Mouse (Mus musculus) neural tube, embryonic 11.5 days (tissue): Measurements from ENCODE around the gene Scgb1b29. TPM values are rescaled to one million over a fixed set of nuclear protein-coding genes. Genes with fewer than 3 reads are reported as not detected.
"Not testable (repeated sequence)": the region's sequence is repeated elsewhere in the genome, so short reads cannot be mapped to it uniquely, and the experiment has no call there.

ENCODE experiments used
- ATAC-seq: fragments of 200-750 bp; cut with Nextera tagmentation; 2 replicates; pipeline ENCODE4 v1.8.0; 2017; ENCODE audit warnings: moderate number of reproducible peaks, mild to moderate bottlenecking, moderate TSS enrichment, moderate library complexity; ENCODE audit not compliant: insufficient read depth, low FRiP score, low TSS enrichment
- DNase-seq: peaks from one replicate; pipeline ENCODE4 v3.0.0-alpha.2; 2015; ENCODE audit warnings: low spot score
- H3K27ac ChIP-seq: fragments of 300-500 bp; sonication (generic); 2 replicates; pipeline ENCODE4 v1.5.1; 2014; ENCODE audit warnings: low read depth, mild to moderate bottlenecking, low read length
- H3K27me3 ChIP-seq: fragments of 300-500 bp; sonication (generic); 2 replicates; pipeline ENCODE4 v1.6.1; 2014; ENCODE audit warnings: mild to moderate bottlenecking, low read length, mixed read lengths; ENCODE audit not compliant: control insufficient read depth, insufficient read depth
- H3K36me3 ChIP-seq: fragments of 300-500 bp; sonication (generic); 2 replicates; pipeline ENCODE4 v1.6.1; 2014; ENCODE audit warnings: mild to moderate bottlenecking, low read length, moderate library complexity, mixed read lengths; ENCODE audit not compliant: control insufficient read depth, insufficient read depth
- H3K4me1 ChIP-seq: fragments of 300-500 bp; sonication (generic); 2 replicates; pipeline ENCODE4 v1.6.1; 2014; ENCODE audit warnings: low read length, mixed read lengths; ENCODE audit not compliant: control insufficient read depth, insufficient read depth
- H3K4me2 ChIP-seq: fragments of 300-500 bp; sonication (generic); 2 replicates; pipeline ENCODE4 v1.6.1; 2014; ENCODE audit warnings: low read depth, mild to moderate bottlenecking, moderate library complexity
- H3K4me3 ChIP-seq: fragments of 300-500 bp; sonication (generic); 2 replicates; pipeline ENCODE4 v1.5.1; 2014; ENCODE audit warnings: low read depth, low read length
- H3K9ac ChIP-seq: fragments of 300-500 bp; sonication (generic); 2 replicates; pipeline ENCODE4 v1.6.1; 2014; ENCODE audit warnings: mild to moderate bottlenecking, low read length
- H3K9me3 ChIP-seq: fragments of 300-500 bp; sonication (generic); 2 replicates; pipeline ENCODE4 v1.6.1; 2016; ENCODE audit warnings: low read length; ENCODE audit not compliant: control insufficient read depth
- WGBS: fragments of 180-500 bp; shearing (Covaris S2); extraction: QIAGEN DNeasy Blood & Tissue Kit; methylation state at CpG from one replicate; pipeline ENCODE4 v1.1.7; 2014; 5-methylcytosine and 5-hydroxymethylcytosine counted together
- polyA plus RNA-seq: library from polyadenylated mRNA; unstranded; fragments of >200 nt; fragmentation: Nextera tagmentation; extraction: Ambion mirVana; gene quantifications from 2 replicates; pipeline ENCODE4 v1.2.1, GENCODE M21; 2014

The Scgb1b29 gene
- polyA plus RNA-seq = not detected in 2 replicates

DNA sequence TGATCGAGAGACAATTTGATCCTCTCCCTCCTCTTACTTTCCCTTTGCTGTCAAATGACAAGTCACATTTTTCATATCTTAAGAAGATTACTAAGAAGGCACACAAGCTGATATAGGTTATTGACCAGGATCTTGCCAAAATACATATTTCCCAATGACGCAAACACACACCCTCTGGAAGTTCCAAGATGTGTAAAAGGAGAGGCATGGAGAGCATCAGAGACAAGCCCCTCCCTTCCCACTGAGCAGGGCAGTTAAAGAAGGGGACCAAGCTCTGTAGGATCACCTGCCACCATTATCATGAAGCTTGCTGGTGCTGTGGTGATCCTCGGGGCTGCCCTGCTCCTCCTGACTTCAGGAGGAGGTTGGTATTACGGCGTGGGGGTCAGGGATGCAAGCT lies at the start of gene Scgb1b29:
Gene Scgb1b29, plus strand, starts transcription at position 301 of the 400 bp plus-strand sequence.
- DNase-seq, H3K4me1 ChIP-seq, H3K9ac ChIP-seq, ATAC-seq, H3K9me3 ChIP-seq, H3K27ac ChIP-seq, H3K36me3 ChIP-seq, H3K4me3 ChIP-seq, H3K4me2 ChIP-seq, H3K27me3 ChIP-seq: not testable (repeated sequence)
- WGBS = 89% methylated on average over 4 of the region's 5 CpGs

DNA sequence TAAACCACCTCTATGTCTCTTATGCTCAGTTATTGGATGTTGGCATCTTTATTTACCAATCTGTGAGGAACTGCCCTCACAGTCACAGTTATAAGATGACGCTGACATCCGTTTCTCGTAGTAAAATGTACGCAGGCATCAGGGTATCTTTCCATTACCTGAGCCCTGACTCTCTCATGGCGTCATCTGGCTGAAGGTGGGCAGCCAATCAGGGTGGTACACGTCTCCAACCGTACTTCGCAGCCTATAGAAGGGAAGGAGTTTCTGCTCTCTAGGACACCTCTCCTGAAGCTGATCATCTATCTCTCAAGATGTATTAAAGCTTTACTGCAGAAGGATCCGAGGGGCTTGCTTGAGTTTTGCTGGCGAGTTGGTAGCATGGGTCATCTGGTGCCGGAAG lies 12.7 kb upstream of the Scgb1b29 start:
- not testable (repeated sequence) for H3K9me3 ChIP-seq, H3K4me2 ChIP-seq, H3K36me3 ChIP-seq, H3K9ac ChIP-seq, H3K27me3 ChIP-seq, ATAC-seq, H3K4me3 ChIP-seq, H3K27ac ChIP-seq, DNase-seq, H3K4me1 ChIP-seq
- WGBS = 95% methylated on average over 10 of the region's 11 CpGs

Other genes starting within 250 kb of the Scgb1b29 start
- gene Scgb2b11, start 230.4 kb upstream of the Scgb1b29 start, polyA plus RNA-seq = not detected in 2 replicates
- not detected in 2 replicates for gene Scgb1b11, start 218.7 kb upstream of the Scgb1b29 start, polyA plus RNA-seq
- not detected in 2 replicates for gene Scgb2b12, start 114.3 kb upstream of the Scgb1b29 start, polyA plus RNA-seq
- gene Scgb1b12, start 107.4 kb upstream of the Scgb1b29 start, polyA plus RNA-seq = not detected in 2 replicates